Mouse (Mus musculus) lung, adult 2 months (tissue): ENCODE results near the gene Rhob. TPM values are rescaled to one million over a fixed set of nuclear protein-coding genes. Genes with fewer than 3 reads are reported as not detected.
"Not testable (repeated sequence)": the region's sequence is repeated elsewhere in the genome, so short reads cannot be mapped to it uniquely, and the experiment has no call there.

Experiments
- DNase-seq: peaks from one replicate; pipeline ENCODE4 v3.0.0; 2022
- H3K4me1 ChIP-seq: fragments of 200-500 bp; 2 replicates; pipeline ENCODE4 v1.6.1; 2011; ENCODE audit warnings: low read length; ENCODE audit not compliant: control insufficient read depth, insufficient read depth
- H3K4me3 ChIP-seq: fragments of 200-500 bp; replicated peaks from 2 replicates; pipeline ENCODE3; 2011; ENCODE audit warnings: low read depth, mild to moderate bottlenecking, control low read depth, low read length; ENCODE audit errors: extremely low read depth
- CTCF ChIP-seq: fragments of 200-500 bp; IDR thresholded peaks from 2 replicates; pipeline ENCODE4 v1.5.1; 2011; ENCODE audit warnings: mild to moderate bottlenecking, low read length, control low read depth; ENCODE audit not compliant: insufficient read depth
- POLR2A ChIP-seq: fragments of 200-500 bp; IDR thresholded peaks from 2 replicates; pipeline ENCODE4 v1.6.1; 2011; ENCODE audit warnings: low read depth, mild to moderate bottlenecking, control low read depth, low read length, borderline replicate concordance; ENCODE audit errors: extremely low read depth
- WGBS: fragments of 180-500 bp; shearing (Covaris S2); methylation state at CpG from one replicate; pipeline ENCODE4 v1.1.7; 2018; 5-methylcytosine and 5-hydroxymethylcytosine counted together
- polyA plus RNA-seq: library from polyadenylated mRNA; depleted of rRNA; stranded (reverse); fragments of >200 nt; gene quantifications from 2 replicates; pipeline ENCODE4 v1.2.3, GENCODE M21; 2012

Gene Rhob
- polyA plus RNA-seq, 1 experiment: 324 TPM

DNA sequence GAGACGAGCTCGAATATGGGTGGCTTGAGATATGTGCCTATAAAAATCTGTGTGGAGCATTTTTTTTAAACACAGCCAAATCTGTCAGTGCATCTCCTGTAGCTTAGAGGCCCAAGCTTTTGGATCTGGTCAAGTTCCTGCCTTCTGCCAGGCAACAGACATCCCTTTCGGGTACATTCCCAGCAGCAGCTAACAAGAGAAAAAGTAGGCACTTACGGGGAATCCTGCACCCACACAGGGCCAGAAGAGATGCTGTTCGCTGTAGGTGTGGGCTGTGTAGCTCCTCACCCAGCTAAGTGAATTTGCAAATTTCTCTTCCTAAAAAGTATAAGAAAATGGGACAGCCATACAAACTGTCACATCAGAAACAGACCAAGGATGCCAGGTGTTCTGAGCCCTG lies 34.8 kb downstream of the Rhob start:
- 91% methylated on average over 5 of the region's 5 CpGs for WGBS
- TF ChIP-seq CTCF (no peak), POLR2A (no peak)
- Histone ChIP-seq H3K4me1 (no peaks in the 10 kb centered on the region), H3K4me3 (no peak overlapping the region)
- no peak for DNase-seq

GRCm38 (mm10) chr12:8463599-8464160 lies 36.1 kb downstream of the Rhob start:
- no peak for DNase-seq
- WGBS: 83% methylated on average over 3 of the region's 3 CpGs
- Histone ChIP-seq H3K4me3 (no peak overlapping the region), H3K4me1 (no peaks in the 10 kb centered on the region)
- TF ChIP-seq CTCF (no peak), POLR2A (no peak)

GRCm38 (mm10) chr12:8462533-8462932 lies 37.3 kb downstream of the Rhob start:
- WGBS: 81% methylated on average over 5 of the region's 5 CpGs
- Histone ChIP-seq H3K4me1 (no peaks in the 10 kb centered on the region), H3K4me3 (no peak overlapping the region)
- DNase-seq: no peak
- TF ChIP-seq POLR2A: no peak

DNA sequence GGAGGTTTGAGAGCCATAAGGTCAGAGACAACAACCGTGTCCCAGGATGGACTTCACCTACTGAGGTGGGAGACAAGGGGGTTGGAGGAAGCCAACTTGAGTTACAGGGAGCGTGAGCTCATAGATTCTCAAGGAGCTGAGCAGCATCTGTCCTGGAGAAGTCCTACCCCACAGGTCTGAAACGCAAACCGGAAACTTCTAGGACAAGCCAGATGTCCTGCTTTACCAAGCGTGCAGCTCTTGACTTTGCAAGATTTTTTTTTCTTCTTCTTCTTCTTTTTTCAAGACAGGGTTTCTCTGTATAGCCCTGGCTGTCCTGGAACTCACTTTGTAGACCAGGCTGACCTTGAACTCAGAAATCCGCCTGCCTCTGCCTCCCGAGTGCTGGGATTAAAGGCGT lies 38.2 kb downstream of the Rhob start:
- H3K4me1 ChIP-seq, H3K4me3 ChIP-seq, DNase-seq: not testable (repeated sequence)
- WGBS: 96% methylated on average over 8 of the region's 8 CpGs

GRCm38 (mm10) chr12:8458400-8458799 lies 41.4 kb downstream of the Rhob start:
- Histone ChIP-seq H3K4me3 (no peak overlapping the region), H3K4me1 (peaks cover 3% of the 10 kb centered on the region; the same call in 1 of the 2 replicates)
- no peak for TF ChIP-seq POLR2A
- TF ChIP-seq CTCF: no peak
- no peak for DNase-seq
- WGBS: 72% methylated on average over 8 of the region's 8 CpGs

DNA sequence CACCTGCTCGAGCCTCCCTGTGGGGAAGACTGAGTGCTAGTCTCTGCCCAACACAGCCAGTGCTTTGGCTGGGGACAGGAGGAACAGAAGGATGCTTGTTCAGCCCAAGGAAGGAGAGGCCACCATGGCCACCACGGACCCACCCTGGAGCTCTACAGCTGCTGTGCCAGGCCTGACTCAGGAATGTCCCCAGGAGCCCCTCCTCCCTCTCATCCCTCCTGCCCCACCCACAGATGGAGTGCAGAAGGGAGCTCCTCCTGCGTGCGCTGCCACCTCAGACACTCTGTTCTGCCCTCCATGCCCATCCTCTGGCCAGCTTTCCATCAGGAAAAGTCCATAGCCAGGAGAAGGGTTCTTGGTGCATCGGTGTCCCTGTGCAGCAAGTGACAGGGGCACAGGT lies 42.8 kb downstream of the Rhob start:
- H3K4me1 ChIP-seq: peaks cover 5% of the 10 kb centered on the region; the same call in 1 of the 2 replicates
- no peak for DNase-seq
- no peak overlapping the region for H3K4me3 ChIP-seq
- TF ChIP-seq POLR2A: no peak
- TF ChIP-seq CTCF: no peak
- WGBS: 63% methylated on average over 5 of the region's 5 CpGs

GRCm38 (mm10) chr12:8455046-8455445 lies 44.8 kb downstream of the Rhob start:
- H3K4me3 ChIP-seq: no peak overlapping the region
- 55% methylated on average over 2 of the region's 2 CpGs for WGBS
- peaks cover 5% of the 10 kb centered on the region; the same call in 1 of the 2 replicates for H3K4me1 ChIP-seq
- no peak for DNase-seq
- no peak for TF ChIP-seq CTCF
- TF ChIP-seq POLR2A: no peak

GRCm38 (mm10) chr12:8454487-8454886 lies 45.3 kb downstream of the Rhob start:
- 34% methylated on average over 3 of the region's 3 CpGs for WGBS
- no peak for TF ChIP-seq POLR2A
- H3K4me3 ChIP-seq: no peak overlapping the region
- peak; percentile 69 for DNase-seq
- H3K4me1 ChIP-seq: peaks cover 5% of the 10 kb centered on the region; the same call in 1 of the 2 replicates

- Histone ChIP-seq H3K4me3 (no peak overlapping the region), H3K4me1 (peaks cover 5% of the 10 kb centered on the region; the same call in 1 of the 2 replicates)
- TF ChIP-seq POLR2A (no peak), CTCF (no peak)
- DNase-seq: no peak
- WGBS: 64% methylated on average over 7 of the region's 7 CpGs
These were observed 46.8 kb downstream of the Rhob start for GRCm38 (mm10) chr12:8452766-8453621.
